22 mouse cellular contexts compared by ENCODE assay signal in the genomic region with DNA sequence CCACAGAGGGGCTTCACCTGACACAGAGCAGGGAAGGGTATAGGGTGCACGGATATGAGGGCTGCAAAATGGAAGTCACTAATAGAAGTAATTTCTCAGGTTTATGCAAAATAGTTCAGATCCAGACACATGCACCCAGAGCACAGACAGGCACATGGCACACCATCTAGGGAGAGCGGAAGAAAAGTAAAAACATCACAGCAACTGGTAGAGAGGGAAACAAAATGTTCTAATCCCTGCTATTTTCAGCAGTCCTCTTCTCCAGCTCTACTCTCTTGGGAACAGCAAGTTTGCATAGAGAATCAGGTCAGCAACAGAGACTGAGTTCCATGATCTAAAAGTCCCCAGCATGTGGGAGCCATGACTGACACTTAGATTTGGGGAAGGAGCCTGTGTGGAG.
DNase-seq lines count a peak whose midpoint lies in the region; ATAC-seq and TF ChIP-seq lines count a peak whose summit lies in the region.
"Had no signal": no experiment of that assay in that cellular context is flagged by ENCODE, and none has a peak within 500 bp of the region (broad histone marks: within the 10 kb centered on the region; RNA-seq: fewer than 3 reads in every experiment).

No protein-coding gene starts in this region.

- H3K36me3 ChIP-seq in CH12.LX (replicated peaks in 1 of 2; ENCODE audit: control insufficient read depth in 1 of 2, insufficient read depth in 1 of 2, low read length in 1 of 2): no peaks in the 10 kb centered on the region
- no peaks in the 10 kb centered on the region for H3K36me3 ChIP-seq in embryonic facial prominence, embryonic 10.5 days (replicated peaks)
- no peaks in the 10 kb centered on the region for H3K36me3 ChIP-seq in intestine, embryonic 15.5 days
- H3K36me3 ChIP-seq: embryonic facial prominence, embryonic 13.5 days; forebrain, embryonic 15.5 days; heart, embryonic 15.5 days had no signal

- TF ChIP-seq RAD21 in CH12.LX (IDR thresholded peaks at IDR 0.05; ENCODE audit: low read depth, low read length): no peak

- no peak overlapping the region for H3K27ac ChIP-seq in CH12.LX (ENCODE audit: insufficient read depth, low read depth)
- H3K27ac ChIP-seq in embryonic facial prominence, embryonic 10.5 days (replicated peaks): peak overlapping the region; percentile 77
- H3K27ac ChIP-seq in intestine, embryonic 15.5 days: no peak overlapping the region
- H3K27ac ChIP-seq: embryonic facial prominence, embryonic 13.5 days; forebrain, embryonic 15.5 days; heart, adult 2 months; heart, embryonic 15.5 days had no signal

- no peaks in the 10 kb centered on the region for H3K9me3 ChIP-seq in CH12.LX (replicated peaks; ENCODE audit: low read length)
- H3K9me3 ChIP-seq in embryonic facial prominence, embryonic 10.5 days: peaks cover 9% of the 10 kb centered on the region; the same call in 1 of the 2 replicates
- no peaks in the 10 kb centered on the region for H3K9me3 ChIP-seq in intestine, embryonic 15.5 days
- H3K9me3 ChIP-seq: embryonic facial prominence, embryonic 13.5 days; forebrain, embryonic 15.5 days; heart, embryonic 15.5 days had no signal

- no peaks in the 10 kb centered on the region for H3K27me3 ChIP-seq in CH12.LX (replicated peaks)
- no peaks in the 10 kb centered on the region for H3K27me3 ChIP-seq in embryonic facial prominence, embryonic 10.5 days (replicated peaks; ENCODE audit: low read depth, poor library complexity, severe bottlenecking)
- no peaks in the 10 kb centered on the region for H3K27me3 ChIP-seq in intestine, embryonic 15.5 days (replicated peaks)
- H3K27me3 ChIP-seq: embryonic facial prominence, embryonic 13.5 days; forebrain, embryonic 15.5 days; heart, embryonic 15.5 days had no signal

- no peak for ATAC-seq in intestine, embryonic 15.5 days
- ATAC-seq: forebrain, embryonic 15.5 days; hindbrain, embryonic 16.5 days; inflammation-experienced regulatory T-cells, adult 6 months had no signal

- H3K4me3 ChIP-seq in CH12.LX (replicated peaks in 1 of 3; ENCODE audit: low read depth in 2 of 3, low read length in 2 of 3, poor library complexity in 1 of 3): no peak overlapping the region
- no peak overlapping the region for H3K4me3 ChIP-seq in embryonic facial prominence, embryonic 10.5 days
- H3K4me3 ChIP-seq in intestine, embryonic 15.5 days (replicated peaks): no peak overlapping the region
- H3K4me3 ChIP-seq: embryonic facial prominence, embryonic 13.5 days; forebrain, embryonic 15.5 days; heart, adult 2 months; heart, embryonic 15.5 days had no signal

- peak; percentile 6 to 9 for DNase-seq in frontal cortex, postnatal 36 days (ENCODE audit: low spot score in 2 of 2)
- no peak for DNase-seq in frontal cortex, postnatal 10 days (ENCODE audit: low spot score in 2 of 2)
- DNase-seq in layer of hippocampus, adult 9-11 months: peak; percentile 12
- DNase-seq in layer of hippocampus, postnatal 36 days: no peak
- peak; percentile 29 for DNase-seq in CH12.LX (ENCODE audit: extremely low read depth)
- no peak for DNase-seq in embryonic facial prominence, embryonic 10.5 days (ENCODE audit: low spot score)
- no peak for DNase-seq in cerebellum, adult 8-10 months
- DNase-seq: adrenal gland, adult 2 months; adrenal gland, postnatal 25 days; cerebellum, adult 2 months; cerebellum, postnatal 14 days; gastrocnemius, postnatal 10 days; heart, adult 2 months; heart, postnatal 14 days; kidney, adult 11 months had no signal

- H3K9ac ChIP-seq in CH12.LX (ENCODE audit: insufficient read depth, low read depth): no peak overlapping the region
- H3K9ac ChIP-seq in intestine, embryonic 15.5 days: no peak overlapping the region
- H3K9ac ChIP-seq: embryonic facial prominence, embryonic 13.5 days; forebrain, embryonic 15.5 days; heart, embryonic 15.5 days had no signal

- no peak for TF ChIP-seq CTCF in CH12.LX (conservative IDR thresholded peaks at IDR 0.05 in 1 of 2, IDR thresholded peaks at IDR 0.05 in 1 of 2; ENCODE audit: low read depth in 2 of 2, low read length in 2 of 2)

- H3K4me2 ChIP-seq in CH12.LX (ENCODE audit: insufficient read depth, low read depth, poor library complexity, severe bottlenecking): no peak overlapping the region
- H3K4me2 ChIP-seq in intestine, embryonic 15.5 days (replicated peaks): no peak overlapping the region
- H3K4me2 ChIP-seq: embryonic facial prominence, embryonic 13.5 days; forebrain, embryonic 15.5 days; heart, embryonic 11.5 days; heart, embryonic 15.5 days had no signal

- 71% methylated on average over 2 of the region's 2 CpGs for WGBS in embryonic facial prominence, embryonic 10.5 days
- 70% methylated on average over 2 of the region's 2 CpGs for WGBS in intestine, embryonic 15.5 days

- dilution Hi-C loops in CH12.LX (cut with MboI; ENCODE audit: extremely low pct_ligation_motif_present, extremely low pct_unique_long_range_greater_than_20kb, low sequenced_read_pairs): no loop called here

- TF ChIP-seq EP300 in CH12.LX (IDR thresholded peaks at IDR 0.05; ENCODE audit: low read length): no peak

- H3K79me2 ChIP-seq in CH12.LX (replicated peaks; ENCODE audit: control insufficient read depth, extremely low read depth, insufficient read depth, poor library complexity, severe bottlenecking): no peaks in the 10 kb centered on the region

- in situ Hi-C loops in CH12.LX (cut with MboI; ENCODE audit: low pct_ligation_motif_present, low pct_unique_long_range_greater_than_20kb, low sequenced_read_pairs): no loop called here

- peaks cover 0 to 18% of the 10 kb centered on the region in 2 experiments; a peak in 2 of 4 replicates for H3K4me1 ChIP-seq in CH12.LX (ENCODE audit: control insufficient read depth in 1 of 2, insufficient read depth in 2 of 2)
- H3K4me1 ChIP-seq in embryonic facial prominence, embryonic 10.5 days: peaks cover 29% of the 10 kb centered on the region
- H3K4me1 ChIP-seq in intestine, embryonic 15.5 days (replicated peaks): no peaks in the 10 kb centered on the region
- H3K4me1 ChIP-seq: forebrain, embryonic 15.5 days; heart, embryonic 15.5 days had no signal

- TF ChIP-seq POLR2A in CH12.LX (IDR thresholded peaks at IDR 0.05; ENCODE audit: low read depth, low read length): no peak

TF ChIP-seq in CH12.LX, 34 proteins besides CTCF, POLR2A, EP300 and RAD21:
- no peak for TF ChIP-seq RCOR1 (conservative IDR thresholded peaks at IDR 0.05; ENCODE audit: low read depth, low read length)
- TF ChIP-seq SIN3A (IDR thresholded peaks at IDR 0.05; ENCODE audit: low read length): no peak
- TF ChIP-seq NELFE (IDR thresholded peaks at IDR 0.05; ENCODE audit: low read depth, low read length): no peak
- TF ChIP-seq SMC3 (IDR thresholded peaks at IDR 0.05; ENCODE audit: low read depth, low read length): no peak
- TF ChIP-seq CHD2 (IDR thresholded peaks at IDR 0.05; ENCODE audit: low read length): no peak
TF ChIP-seq in CH12.LX: peak in this region for 0.

Comparison
In these comparisons a context has a peak if more than half of its experiments do, and no peak if none do; other contexts are left out.
1. DNase-seq: peak in frontal cortex, postnatal 36 days (2 of 2), layer of hippocampus, adult 9-11 months (single experiment) and CH12.LX (single experiment); none in frontal cortex, postnatal 10 days (0 of 2), layer of hippocampus, postnatal 36 days (0 of 2), embryonic facial prominence, embryonic 10.5 days (single experiment) and cerebellum, adult 8-10 months (single experiment).